Mouse (Mus musculus) intestine, embryonic 16.5 days (tissue): Measurements from ENCODE around the gene Ltb4r2. TPM values are rescaled to one million over a fixed set of nuclear protein-coding genes. Genes with fewer than 3 reads are reported as not detected.

ENCODE experiments used
- ATAC-seq: fragments of 200-750 bp; cut with Nextera tagmentation; 2 replicates; pipeline ENCODE4 v1.8.0; 2017; ENCODE audit warnings: moderate TSS enrichment, moderate library complexity
- H3K27ac ChIP-seq: fragments of 300-500 bp; sonication (generic); 2 replicates; pipeline ENCODE4 v1.5.1; 2014; ENCODE audit warnings: mild to moderate bottlenecking, low read length
- H3K27me3 ChIP-seq: fragments of 300-500 bp; sonication (generic); replicated peaks from 2 replicates; pipeline ENCODE4 v1.6.1; 2014; ENCODE audit warnings: low read length, control low read depth, mixed read lengths; ENCODE audit not compliant: control insufficient read depth, insufficient read depth
- H3K36me3 ChIP-seq: fragments of 300-500 bp; sonication (generic); 2 replicates; pipeline ENCODE4 v1.6.1; 2014; ENCODE audit warnings: low read length, control low read depth; ENCODE audit not compliant: control insufficient read depth, insufficient read depth
- H3K4me1 ChIP-seq: fragments of 300-500 bp; sonication (generic); 2 replicates; pipeline ENCODE4 v1.6.1; 2014; ENCODE audit warnings: low read length, control low read depth, mixed read lengths; ENCODE audit not compliant: control insufficient read depth, insufficient read depth
- H3K4me2 ChIP-seq: fragments of 300-500 bp; sonication (generic); 2 replicates; pipeline ENCODE4 v1.6.1; 2014; ENCODE audit warnings: low read depth, low read length, control low read depth
- H3K4me3 ChIP-seq: fragments of 300-500 bp; sonication (generic); 2 replicates; pipeline ENCODE4 v1.5.1; 2014; ENCODE audit warnings: mild to moderate bottlenecking, low read length
- H3K9ac ChIP-seq: fragments of 300-500 bp; sonication (generic); 2 replicates; pipeline ENCODE4 v1.6.1; 2014; ENCODE audit warnings: low read depth, low read length
- H3K9me3 ChIP-seq: fragments of 300-500 bp; sonication (generic); 2 replicates; pipeline ENCODE4 v1.6.1; 2016; ENCODE audit warnings: low read length, control low read depth; ENCODE audit not compliant: control insufficient read depth
- WGBS: fragments of 180-500 bp; shearing (Covaris S2); extraction: QIAGEN DNeasy Blood & Tissue Kit; methylation state at CpG from one replicate; pipeline ENCODE4 v1.1.7; 2014; 5-methylcytosine and 5-hydroxymethylcytosine counted together
- polyA plus RNA-seq: library from polyadenylated mRNA; unstranded; fragments of >200 nt; fragmentation: Nextera tagmentation; extraction: Ambion mirVana; gene quantifications from 2 replicates; pipeline ENCODE4 v1.2.1, GENCODE M21; 2015

Gene Ltb4r2
- polyA plus RNA-seq, 1 experiment from 2014 or later, result 0.35 TPM

- no peaks in the 10 kb centered on the region for H3K9me3 ChIP-seq
- H3K9ac ChIP-seq, result no peak overlapping the region
- H3K27me3 ChIP-seq, result no peaks in the 10 kb centered on the region; the same call in 1 of the 2 replicates
- WGBS, result 63% methylated on average over 10 of the region's 10 CpGs
- no peaks in the 10 kb centered on the region for H3K36me3 ChIP-seq
- H3K4me3 ChIP-seq, result no peak overlapping the region
- H3K27ac ChIP-seq, result no peak overlapping the region
- no peak overlapping the region for H3K4me2 ChIP-seq
- peaks cover 19% of the 10 kb centered on the region for H3K4me1 ChIP-seq
- ATAC-seq, result peak; percentile 67
These were observed 27.3 kb upstream of the Ltb4r2 start for GRCm38 (mm10) chr14:55733889-55734288.

GRCm38 (mm10) chr14:55734869-55735268, 26.4 kb upstream of the Ltb4r2 start:
- H3K27ac ChIP-seq, result no peak overlapping the region
- no peak overlapping the region for H3K4me3 ChIP-seq
- H3K9me3 ChIP-seq, result no peaks in the 10 kb centered on the region
- no peak overlapping the region for H3K4me2 ChIP-seq
- H3K9ac ChIP-seq, result no peak overlapping the region
- H3K36me3 ChIP-seq, result no peaks in the 10 kb centered on the region; the same call in 1 of the 2 replicates
- no peak for ATAC-seq
- H3K4me1 ChIP-seq, result peaks cover 19% of the 10 kb centered on the region
- 58% methylated on average over 7 of the region's 7 CpGs for WGBS
- H3K27me3 ChIP-seq, result no peaks in the 10 kb centered on the region; the same call in 1 of the 2 replicates

GRCm38 (mm10) chr14:55735334-55735733, 25.9 kb upstream of the Ltb4r2 start:
- Histone ChIP-seq H3K36me3 (no peaks in the 10 kb centered on the region; the same call in 1 of the 2 replicates), H3K9me3 (no peaks in the 10 kb centered on the region), H3K4me3 (no peak overlapping the region), H3K9ac (no peak overlapping the region), H3K4me1 (peaks cover 19% of the 10 kb centered on the region), H3K27ac (0 out of 2 replicates have a peak overlapping the region, but pooled peaks have one; percentile 23), H3K27me3 (no peaks in the 10 kb centered on the region; the same call in 1 of the 2 replicates), H3K4me2 (no peak overlapping the region)
- WGBS, result 34% methylated on average over 3 of the region's 3 CpGs
- ATAC-seq, result peak; percentile 86

GRCm38 (mm10) chr14:55735758-55736157, 25.5 kb upstream of the Ltb4r2 start:
- H3K9ac ChIP-seq, result no peak overlapping the region
- no peak overlapping the region for H3K4me2 ChIP-seq
- no peak for ATAC-seq
- peak overlapping the region; percentile 23; the same call in 1 of the 2 replicates for H3K27ac ChIP-seq
- H3K4me1 ChIP-seq, result peaks cover 19% of the 10 kb centered on the region
- H3K27me3 ChIP-seq, result no peaks in the 10 kb centered on the region
- 63% methylated on average over 4 of the region's 4 CpGs for WGBS
- no peak overlapping the region for H3K4me3 ChIP-seq
- H3K9me3 ChIP-seq, result no peaks in the 10 kb centered on the region
- H3K36me3 ChIP-seq, result no peaks in the 10 kb centered on the region; the same call in 1 of the 2 replicates

GRCm38 (mm10) chr14:55737086-55737687, 24.0 kb upstream of the Ltb4r2 start:
- ATAC-seq, result no peak
- H3K27ac ChIP-seq, result no peak overlapping the region

GRCm38 (mm10) chr14:55743711-55744110, 17.5 kb upstream of the Ltb4r2 start:
- 15% methylated on average over 10 of the region's 10 CpGs for WGBS
- ATAC-seq, result peak; percentile 66
- Histone ChIP-seq H3K4me1 (peaks cover 25% of the 10 kb centered on the region), H3K27me3 (no peaks in the 10 kb centered on the region), H3K36me3 (peaks cover 2% of the 10 kb centered on the region; the same call in 1 of the 2 replicates), H3K4me2 (peak overlapping the region; percentile 91), H3K9me3 (no peaks in the 10 kb centered on the region), H3K4me3 (peak overlapping the region; percentile 24), H3K9ac (peak overlapping the region; percentile 57), H3K27ac (peak overlapping the region; percentile 58; the same call in 1 of the 2 replicates)

More at GRCm38 (mm10) chr14:55737086-55737687, 24.0 kb upstream of the Ltb4r2 start:
- Histone ChIP-seq H3K4me3 (no peak overlapping the region), H3K9me3 (no peaks in the 10 kb centered on the region), H3K36me3 (peaks cover 2% of the 10 kb centered on the region; the same call in 1 of the 2 replicates), H3K27me3 (no peaks in the 10 kb centered on the region), H3K4me1 (peaks cover 19% of the 10 kb centered on the region), H3K9ac (no peak overlapping the region), H3K4me2 (no peak overlapping the region)
- WGBS, result 76% methylated on average over 9 of the region's 9 CpGs

GRCm38 (mm10) chr14:55745180-55745860, 15.9 kb upstream of the Ltb4r2 start, which contains the start of the genes Dhrs1 and Nop9:
Dhrs1 (minus strand) TSS chr14:55745690.
Nop9 (plus strand) TSS chr14:55745693.
- Histone ChIP-seq H3K4me2 (peak within 1 kb of the TSS; percentile 98), H3K4me3 (peak within 1 kb of the TSS; percentile 89), H3K4me1 (peaks cover 25% of the 10 kb centered on the region), H3K27me3 (no peaks in the 10 kb centered on the region), H3K9me3 (no peaks in the 10 kb centered on the region), H3K9ac (peak within 1 kb of the TSS; percentile 87), H3K36me3 (peaks cover 6% of the 10 kb centered on the region; the same call in 1 of the 2 replicates), H3K27ac (peak within 1 kb of the TSS; percentile 81)
- WGBS, result 1% methylated on average over 45 of the region's 48 CpGs
- ATAC-seq, result peak; percentile 92

- H3K4me3 ChIP-seq, result peak overlapping the region; percentile 89
- WGBS, result under 1% methylated on average over 31 of the region's 31 CpGs
- peaks cover 25% of the 10 kb centered on the region for H3K4me1 ChIP-seq
- H3K27ac ChIP-seq, result peak overlapping the region; percentile 51; the same call in 1 of the 2 replicates
- peaks cover 10% of the 10 kb centered on the region; the same call in 1 of the 2 replicates for H3K36me3 ChIP-seq
- H3K9me3 ChIP-seq, result no peaks in the 10 kb centered on the region
- no peak; the same call in 1 of the 2 replicates for ATAC-seq
- H3K27me3 ChIP-seq, result no peaks in the 10 kb centered on the region
- peak overlapping the region; percentile 98 for H3K4me2 ChIP-seq
- peak overlapping the region; percentile 87 for H3K9ac ChIP-seq
These were observed 15.4 kb upstream of the Ltb4r2 start for GRCm38 (mm10) chr14:55745861-55746237.
